Mouse (Mus musculus) olfactory bulb, adult 2 months (tissue): Measurements from ENCODE around the gene Ptchd1.

Source experiments
- CTCF ChIP-seq: fragments of 200-500 bp; IDR thresholded peaks from 2 replicates; pipeline ENCODE4 v1.5.1; 2012; ENCODE audit warnings: low read depth, mild to moderate bottlenecking, low read length, moderate library complexity; ENCODE audit not compliant: insufficient read depth
- POLR2A ChIP-seq: fragments of 200-500 bp; IDR thresholded peaks from 2 replicates; pipeline ENCODE4 v1.6.1; 2012; ENCODE audit warnings: mild to moderate bottlenecking, low read depth, low read length, moderate library complexity; ENCODE audit not compliant: insufficient read depth

- no peak for TF ChIP-seq CTCF
- TF ChIP-seq POLR2A: no peak
These were observed 22.4 kb downstream of the Ptchd1 start for GRCm38 (mm10) chrX:155601196-155601595.
